Mouse (Mus musculus): ENCODE data around the gene Mef2a.

Gene Mef2a

DNA sequence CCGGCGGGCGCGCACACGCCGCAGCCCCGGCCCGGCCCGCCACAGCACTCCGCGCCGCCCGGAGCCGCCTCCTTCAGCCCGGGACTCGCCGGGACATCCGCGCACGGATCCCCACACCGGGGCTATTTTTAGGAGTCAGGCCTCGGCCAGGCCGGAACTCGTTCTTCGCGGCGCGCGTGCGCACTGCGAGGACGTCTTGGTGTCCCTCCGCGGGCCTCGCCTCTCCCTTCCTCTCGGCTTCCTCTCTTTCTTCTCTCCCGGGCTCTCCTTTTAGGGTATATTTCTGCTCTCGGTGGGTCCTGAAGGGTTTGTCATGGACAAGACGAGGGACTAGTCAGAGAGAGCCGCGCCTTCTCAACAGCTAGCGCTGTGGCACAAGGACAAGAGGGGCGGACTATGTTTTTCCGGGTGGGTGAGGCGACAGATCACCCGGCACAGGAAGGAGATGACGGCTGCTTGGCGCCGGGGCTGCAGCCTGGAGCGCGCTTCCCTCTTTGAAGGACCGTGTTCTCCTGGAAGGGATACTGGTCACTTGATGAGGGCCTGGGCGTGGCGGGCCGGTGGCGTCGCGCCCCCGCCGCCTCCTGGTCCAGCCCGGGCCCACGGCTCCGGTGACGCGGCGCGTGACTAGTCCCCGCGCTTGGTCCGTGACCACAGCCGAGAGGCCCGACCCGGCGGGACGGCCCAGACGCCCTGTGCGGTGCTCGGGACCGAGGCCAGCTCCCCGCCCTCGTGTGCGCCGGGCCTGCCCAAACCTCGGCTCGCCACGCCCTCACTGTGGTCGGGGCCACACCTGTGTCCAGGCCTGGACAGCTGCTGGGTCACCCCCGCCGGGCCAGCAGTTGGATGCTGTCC, at the start of gene Mef2a:
Gene Mef2a (minus strand): TSS at position 130 of the 855 bp plus-strand sequence.
- peak; percentile 97 for DNase-seq (ENCODE audit: low spot score)

DNA sequence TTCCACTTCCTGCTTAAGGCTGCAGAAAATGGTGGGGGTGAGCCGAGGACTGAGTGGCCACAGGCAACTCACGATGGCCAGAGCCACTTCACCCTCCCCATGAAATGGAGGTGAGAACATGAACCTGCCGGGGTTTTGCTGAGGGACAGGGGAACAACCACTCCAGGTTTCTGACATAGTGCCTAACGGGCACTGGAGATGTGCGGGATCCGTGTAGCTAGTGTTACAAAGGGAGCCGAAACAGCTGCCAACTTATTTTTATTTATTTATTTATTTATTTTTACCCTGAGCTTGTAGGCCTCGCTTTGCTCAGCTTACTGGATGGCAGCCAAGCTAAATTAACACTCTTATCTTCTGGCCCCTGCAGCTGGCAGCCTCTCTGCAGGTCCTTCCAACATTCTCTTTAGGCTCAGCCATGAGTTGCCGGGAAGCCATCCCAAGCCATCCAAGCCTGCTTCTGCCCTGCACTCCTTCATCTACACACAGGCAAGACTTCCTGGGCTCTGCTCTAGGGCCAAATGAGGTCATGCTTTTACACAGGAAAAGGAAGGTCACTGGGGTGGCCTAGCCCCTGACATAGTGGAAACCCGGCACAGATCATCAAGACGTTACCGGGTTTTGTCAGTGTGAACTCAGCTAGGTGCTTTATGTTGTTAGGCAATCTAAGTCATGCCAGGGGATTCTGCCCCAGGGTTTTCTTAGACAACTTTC, 49.0 kb upstream of the Mef2a start:
- peak; percentile 48 for DNase-seq (ENCODE audit: low spot score)

GRCm38 (mm10) chr7:67421088-67421475, 48.4 kb upstream of the Mef2a start:
- DNase-seq (ENCODE audit: low spot score) = no peak

- no peak for DNase-seq (ENCODE audit: low spot score)
Measured at GRCm38 (mm10) chr7:67419591-67420314, 47.1 kb upstream of the Mef2a start.

- DNase-seq (ENCODE audit: low spot score) = no peak
Measured at GRCm38 (mm10) chr7:67418122-67418521, 45.5 kb upstream of the Mef2a start.

DNA sequence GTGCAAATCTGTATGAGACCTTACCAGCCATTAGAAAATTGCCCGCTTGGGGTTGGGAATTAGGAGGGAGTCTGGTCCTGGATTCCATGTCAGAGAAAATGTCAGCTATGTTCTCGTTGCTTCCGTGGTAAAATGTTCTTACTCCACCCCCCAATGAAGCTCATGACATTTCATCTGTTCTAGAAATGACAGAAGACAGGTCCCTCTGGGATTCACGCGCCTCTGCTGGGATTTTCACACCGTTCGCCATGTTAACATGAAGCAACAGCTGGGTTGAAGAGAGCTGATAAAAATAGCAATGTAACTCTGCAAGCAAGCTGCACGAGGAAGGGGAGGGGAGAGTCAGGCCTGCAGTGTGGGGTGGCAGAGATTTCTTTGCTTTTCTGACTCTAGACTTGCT, 42.1 kb upstream of the Mef2a start:
- no peak for DNase-seq (ENCODE audit: low spot score)

- no peak for DNase-seq (ENCODE audit: low spot score)
Measured at GRCm38 (mm10) chr7:67412686-67413085, 40.0 kb upstream of the Mef2a start.

GRCm38 (mm10) chr7:67407019-67407418, 34.4 kb upstream of the Mef2a start:
- DNase-seq (ENCODE audit: low spot score) = no peak

- no peak for DNase-seq (ENCODE audit: low spot score)
Measured at GRCm38 (mm10) chr7:67404176-67404575, 31.5 kb upstream of the Mef2a start.

DNA sequence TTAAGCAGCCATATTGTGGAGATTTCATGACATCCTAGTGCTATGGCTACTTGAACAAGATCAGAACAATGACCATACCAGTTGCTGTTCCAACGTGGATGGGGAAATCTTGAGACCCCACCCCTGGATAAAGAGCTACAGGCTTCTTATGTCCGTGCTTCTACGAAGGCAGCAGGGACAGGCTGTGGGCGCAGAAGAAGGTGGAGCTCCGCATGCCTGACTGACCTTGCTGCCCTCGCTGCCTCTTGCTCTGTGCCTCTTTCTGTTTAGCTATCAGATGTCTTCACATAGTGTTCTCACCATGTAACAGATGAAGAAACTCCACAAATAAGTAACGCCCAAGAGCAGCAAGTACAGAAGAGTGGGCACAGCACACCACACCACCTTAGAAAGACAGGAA, 29.7 kb upstream of the Mef2a start:
- no peak for DNase-seq (ENCODE audit: low spot score)

- no peak for DNase-seq (ENCODE audit: low spot score)
Measured at GRCm38 (mm10) chr7:67401379-67401778, 28.7 kb upstream of the Mef2a start.

GRCm38 (mm10) chr7:67390760-67391159, 18.1 kb upstream of the Mef2a start:
- no peak for DNase-seq (ENCODE audit: low spot score)

GRCm38 (mm10) chr7:67390095-67390494, 17.4 kb upstream of the Mef2a start:
- DNase-seq (ENCODE audit: low spot score) = no peak

DNA sequence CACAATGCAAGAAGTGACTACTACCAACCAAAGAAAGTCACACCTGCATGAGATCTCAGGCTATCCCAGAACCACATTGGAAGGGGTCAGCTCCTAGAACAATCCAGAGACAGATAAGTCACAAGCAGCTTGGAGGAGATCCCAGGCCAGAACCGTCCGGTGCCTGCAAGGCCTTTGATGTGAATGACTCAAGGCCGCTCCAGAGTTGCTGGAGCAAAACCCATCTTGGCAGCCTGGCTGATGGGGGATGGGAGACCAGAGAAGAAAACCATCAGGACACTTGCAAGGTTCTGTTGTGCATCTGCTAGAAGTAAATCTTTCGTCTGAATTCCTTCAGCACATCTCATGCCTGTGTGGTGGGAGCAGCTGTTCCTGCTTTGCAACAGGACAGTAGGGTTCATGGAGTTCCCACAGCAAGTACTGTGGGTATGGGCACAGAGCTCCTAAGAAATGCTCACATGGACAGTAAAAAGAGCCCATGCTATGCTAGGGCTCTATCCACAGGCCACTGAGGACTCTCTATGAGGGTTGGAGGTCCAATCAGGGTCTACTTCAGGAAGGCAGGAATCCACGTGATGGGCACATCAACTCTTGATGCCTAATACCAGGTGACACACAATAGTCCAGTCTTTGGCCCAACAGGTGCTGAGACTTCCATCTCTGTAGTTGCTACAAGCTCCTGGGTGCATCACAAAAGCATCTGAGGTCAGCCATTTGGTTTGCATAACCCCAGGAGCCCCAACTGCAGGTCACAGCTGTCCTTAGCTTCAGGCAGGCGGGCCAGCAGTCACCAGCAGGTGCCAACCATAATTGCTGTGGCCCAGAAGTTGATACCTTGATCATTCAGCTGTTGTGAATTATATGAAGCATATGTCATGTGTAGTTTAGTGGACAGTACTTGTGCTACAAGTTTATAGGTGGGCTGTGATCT, 12.5 kb upstream of the Mef2a start:
- DNase-seq (ENCODE audit: low spot score) = peak; percentile 69

DNA sequence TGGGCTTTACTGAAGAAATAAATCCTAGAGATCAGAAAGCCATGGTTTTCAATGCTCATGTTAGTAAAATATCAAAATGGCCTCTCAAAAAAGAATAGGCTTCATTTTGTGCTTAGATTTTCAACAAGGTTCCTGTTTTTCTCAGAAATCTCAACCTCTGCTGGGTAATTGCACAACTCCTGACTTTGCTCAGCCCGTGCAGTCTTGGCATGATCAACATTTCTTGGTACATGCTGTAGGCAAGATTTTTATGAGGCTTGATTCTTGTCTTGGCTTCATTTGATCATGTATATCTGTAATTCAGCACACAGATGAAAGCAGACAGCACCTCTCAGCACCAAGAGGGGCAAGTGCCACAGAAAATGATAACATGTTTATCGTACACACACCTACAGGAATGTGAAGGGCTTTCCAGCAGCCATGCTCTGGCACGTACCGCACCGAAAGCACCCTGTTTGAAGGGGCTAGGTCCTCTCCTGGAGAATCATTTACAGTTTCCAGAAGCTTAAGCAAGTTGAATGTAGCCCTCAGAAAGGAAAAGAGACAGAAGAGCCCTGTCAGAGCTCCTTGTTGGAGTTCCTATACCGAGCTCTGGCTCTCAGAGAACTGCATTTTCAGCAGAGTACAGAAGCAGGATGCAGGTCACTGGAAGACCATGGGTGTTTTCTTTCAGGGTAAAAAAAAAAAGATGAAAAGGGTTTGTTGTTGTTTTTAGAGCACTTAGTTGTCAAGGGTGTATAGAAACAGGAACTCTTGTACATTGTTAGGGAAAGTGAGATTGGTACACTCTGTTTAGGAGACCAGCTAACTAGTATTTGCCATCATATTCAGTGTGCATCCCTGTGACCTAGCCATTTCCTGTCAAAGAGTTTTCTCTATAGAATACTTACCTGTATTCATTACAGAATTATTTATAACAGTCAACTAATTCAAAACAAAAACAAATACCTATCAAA, 7.8 kb upstream of the Mef2a start:
- DNase-seq (ENCODE audit: low spot score) = no peak

GRCm38 (mm10) chr7:67376796-67377195, 4.1 kb upstream of the Mef2a start:
- DNase-seq (ENCODE audit: low spot score) = no peak

DNA sequence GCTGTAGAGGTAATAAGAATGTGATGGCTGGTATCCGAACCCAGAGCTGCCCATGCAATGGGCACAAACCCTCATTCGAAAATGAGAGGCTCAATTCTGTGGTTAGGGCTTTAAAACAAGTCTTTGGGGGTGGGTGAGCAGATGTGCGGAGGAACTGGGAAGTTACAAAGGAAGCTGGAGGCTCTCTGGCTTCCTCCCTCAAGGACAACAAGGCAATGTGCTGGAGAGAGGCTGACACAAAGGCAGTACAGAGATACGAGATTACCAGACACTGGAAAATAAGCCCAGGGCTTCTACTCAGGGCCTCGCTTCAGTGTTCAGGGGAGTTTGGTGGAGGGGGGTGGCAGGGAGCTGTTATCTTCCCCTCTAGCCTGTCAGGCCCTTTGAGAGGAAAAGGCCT, 1.3 kb upstream of the Mef2a start:
- DNase-seq (ENCODE audit: low spot score) = peak; percentile 34

- DNase-seq (ENCODE audit: low spot score) = no peak
Measured at GRCm38 (mm10) chr7:67373584-67373960, 914 bp upstream of the Mef2a start.

DNA sequence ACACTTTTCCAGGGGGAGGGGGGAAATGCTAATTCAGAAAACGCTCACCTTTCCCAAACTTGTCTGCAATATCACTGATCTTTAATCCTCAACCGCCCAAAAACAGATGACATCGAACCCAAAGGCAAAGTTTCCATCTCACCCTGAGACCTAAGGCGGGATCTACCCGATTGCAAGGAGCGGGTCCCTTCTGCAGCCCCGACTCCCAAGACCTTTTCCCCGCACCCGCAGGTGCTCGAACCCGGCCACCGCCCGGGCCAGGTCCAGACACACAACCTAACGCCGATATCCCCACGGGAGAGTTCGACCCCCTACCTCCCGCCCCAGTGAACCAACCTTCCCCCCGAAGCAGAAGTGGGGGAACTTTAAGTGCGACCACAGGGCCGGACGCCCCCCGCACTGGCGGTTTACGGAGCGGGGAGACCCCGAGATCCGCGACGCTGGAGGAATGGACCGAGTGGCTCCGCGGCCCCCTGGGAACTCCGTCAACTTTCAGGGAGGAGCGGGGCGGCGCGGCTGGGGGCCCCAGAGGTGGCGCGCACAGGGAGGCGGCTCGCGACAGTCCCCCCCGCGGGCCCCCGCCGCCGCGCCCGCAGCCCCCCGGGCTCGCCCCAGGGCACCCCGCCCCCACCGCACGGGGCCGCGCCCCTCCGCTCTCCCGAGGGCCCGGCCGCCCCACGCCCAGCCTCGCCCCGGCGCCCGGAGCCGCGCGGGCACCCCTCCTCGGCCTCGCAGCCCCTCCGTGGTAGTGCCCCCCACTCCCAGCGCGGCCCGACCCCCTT, 576 bp downstream of the Mef2a start:
- peak; percentile 48 for DNase-seq (ENCODE audit: low spot score)

Data from ovary, postnatal 36 days (tissue).